Mouse (Mus musculus): ENCODE data around the gene Tead2.
"Not testable (repeated sequence)": the region's sequence is repeated elsewhere in the genome, so short reads cannot be mapped to it uniquely, and the experiment has no call there.

Tead2 gene

DNA sequence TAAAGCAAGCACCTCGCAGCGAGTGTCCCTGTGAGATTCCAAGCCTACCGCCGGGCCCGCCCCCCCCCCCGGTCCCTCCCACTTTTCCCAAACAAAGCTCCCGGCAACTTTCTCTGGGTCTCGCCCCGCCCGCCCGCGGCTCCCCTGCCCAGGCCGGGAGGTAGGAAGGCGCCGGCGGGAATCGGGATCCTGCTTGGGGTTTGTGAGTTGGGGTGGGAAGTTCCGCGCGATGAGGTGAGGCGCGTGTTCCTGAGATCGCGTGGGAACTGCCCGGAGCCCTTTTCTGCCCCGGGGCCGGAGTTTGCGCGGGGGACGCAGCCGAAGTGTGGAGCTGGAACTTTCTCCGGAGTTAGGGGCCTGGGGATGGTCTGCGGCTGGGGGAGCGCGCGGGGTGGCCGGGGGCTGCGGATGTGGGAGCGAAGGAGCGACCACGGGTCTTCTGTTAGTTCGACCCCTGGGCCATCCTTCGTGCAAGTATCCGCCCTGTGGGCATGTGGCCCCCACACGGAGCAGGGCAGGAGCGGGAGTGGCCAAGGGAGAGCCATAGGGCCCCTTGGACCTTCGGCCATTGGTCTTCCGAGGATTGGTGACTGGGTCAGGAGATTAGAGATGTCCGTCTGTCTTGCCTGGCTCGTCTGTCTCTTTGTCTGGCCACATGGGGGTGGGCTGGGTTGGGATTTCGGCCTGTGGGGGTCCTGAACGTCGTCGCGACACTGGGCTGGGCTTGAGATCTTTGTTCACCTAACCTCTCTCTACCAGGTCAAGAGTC is at the start of gene Tead2:
Gene Tead2, plus strand, starts transcription at position 81 of the 769 bp plus-strand sequence.
- peak; percentile 28 for DNase-seq (ENCODE audit: low spot score)

- no peak for DNase-seq (ENCODE audit: low spot score)
These were observed 48.6 kb upstream of the Tead2 start for GRCm38 (mm10) chr7:45166950-45167401.

DNA sequence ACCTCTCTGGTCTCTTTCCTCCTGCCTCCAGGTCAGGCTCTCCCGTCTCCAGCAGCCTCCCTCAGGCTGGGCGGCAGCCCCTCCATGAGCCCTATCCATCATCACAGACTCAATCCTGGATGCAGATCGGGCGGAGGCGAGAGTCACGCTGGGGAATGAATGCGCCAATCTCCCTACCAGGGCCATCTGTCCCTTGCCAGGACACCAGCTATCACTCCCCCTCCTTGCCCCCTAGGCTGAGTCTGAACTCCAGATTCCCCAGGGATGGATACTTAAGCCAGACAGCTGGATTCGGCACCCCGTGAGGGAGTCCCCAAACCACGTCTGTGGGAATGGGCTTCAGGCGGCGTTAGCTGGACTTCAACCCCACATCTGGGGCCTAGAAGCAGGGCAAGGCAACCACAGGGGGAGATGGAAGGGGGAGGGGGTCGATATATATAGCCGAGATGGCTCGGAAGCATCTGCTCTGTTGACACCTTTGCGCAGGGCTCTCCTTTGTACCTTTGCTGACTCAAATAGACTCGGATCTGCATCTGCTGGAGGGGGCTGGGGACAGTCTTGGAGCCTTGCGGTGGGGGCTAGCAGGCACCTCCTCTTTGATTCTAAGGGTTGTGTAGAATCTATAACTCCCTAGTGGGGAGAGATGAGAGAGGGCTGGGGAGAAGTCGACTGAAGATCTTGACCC is 47.6 kb upstream of the Tead2 start:
- no peak for DNase-seq (ENCODE audit: low spot score)

DNA sequence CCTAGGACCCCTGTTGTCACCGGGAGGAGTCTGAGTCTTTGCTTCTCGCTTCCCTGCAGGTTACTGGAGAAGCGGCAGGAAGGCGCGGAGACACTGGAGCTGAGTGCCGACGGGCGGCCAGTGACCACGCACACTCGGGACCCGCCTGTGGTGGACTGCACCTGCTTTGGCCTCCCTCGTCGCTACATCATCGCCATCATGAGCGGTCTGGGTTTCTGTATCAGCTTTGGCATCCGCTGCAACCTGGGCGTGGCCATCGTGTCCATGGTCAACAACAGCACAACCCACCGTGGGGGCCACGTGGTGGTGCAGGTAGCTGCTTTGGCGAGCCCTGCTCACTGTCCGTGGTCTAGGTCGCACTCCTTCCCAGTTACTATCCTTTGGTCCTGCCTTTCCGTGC is 46.9 kb upstream of the Tead2 start:
- DNase-seq (ENCODE audit: low spot score) = no peak

GRCm38 (mm10) chr7:45169495-45169894 is 46.1 kb upstream of the Tead2 start:
- DNase-seq (ENCODE audit: low spot score) = no peak

GRCm38 (mm10) chr7:45172974-45173373 is 42.6 kb upstream of the Tead2 start:
- no peak for DNase-seq (ENCODE audit: low spot score)

DNA sequence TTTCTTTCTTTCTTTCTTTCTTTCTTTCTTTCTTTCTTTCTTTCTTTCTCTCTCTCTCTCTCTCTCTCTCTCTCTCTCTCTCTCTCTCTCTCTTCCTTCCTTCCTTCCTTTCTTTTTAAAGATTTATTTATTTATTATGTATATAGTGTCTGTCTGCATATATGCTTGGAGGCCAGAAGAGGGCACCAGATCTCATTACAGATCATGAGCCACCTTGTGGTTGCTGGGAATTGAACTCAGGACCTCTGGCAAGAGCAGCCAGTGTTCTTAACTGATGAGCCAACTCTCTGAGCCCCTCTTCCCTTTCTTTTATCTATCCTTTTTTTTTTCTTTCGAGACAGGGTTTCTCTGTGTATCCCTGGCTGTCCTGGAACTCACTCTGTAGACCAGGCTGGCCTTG is 41.8 kb upstream of the Tead2 start:
- not testable (repeated sequence) for DNase-seq (ENCODE audit: low spot score)

DNA sequence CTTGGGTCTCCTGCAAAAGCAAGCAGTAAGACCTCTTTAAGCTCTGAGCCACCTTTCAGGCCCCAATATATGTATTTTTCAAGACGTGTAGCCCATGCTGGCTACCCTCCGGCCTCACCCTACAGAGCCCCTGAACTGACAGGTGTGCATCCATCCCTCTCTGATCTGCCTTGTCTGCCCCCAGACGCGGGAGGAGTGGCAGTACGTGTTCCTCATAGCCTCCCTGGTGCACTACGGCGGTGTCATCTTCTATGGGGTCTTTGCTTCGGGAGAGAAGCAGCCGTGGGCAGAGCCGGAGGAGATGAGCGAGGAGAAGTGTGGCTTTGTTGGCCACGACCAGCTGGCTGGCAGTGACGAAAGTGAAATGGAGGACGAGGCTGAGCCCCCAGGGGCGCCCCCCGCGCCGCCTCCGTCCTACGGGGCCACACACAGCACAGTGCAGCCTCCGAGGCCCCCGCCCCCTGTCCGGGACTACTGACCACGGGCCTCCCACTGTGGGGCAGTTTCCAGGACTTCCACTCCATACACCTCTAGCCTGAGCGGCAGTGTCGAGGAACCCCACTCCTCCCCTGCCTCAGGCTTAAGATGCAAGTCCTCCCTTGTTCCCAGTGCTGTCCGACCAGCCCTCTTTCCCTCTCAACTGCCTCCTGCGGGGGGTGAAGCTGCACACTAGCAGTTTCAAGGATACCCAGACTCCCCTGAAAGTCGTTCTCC is 40.8 kb upstream of the Tead2 start:
- no peak for DNase-seq (ENCODE audit: low spot score)

DNA sequence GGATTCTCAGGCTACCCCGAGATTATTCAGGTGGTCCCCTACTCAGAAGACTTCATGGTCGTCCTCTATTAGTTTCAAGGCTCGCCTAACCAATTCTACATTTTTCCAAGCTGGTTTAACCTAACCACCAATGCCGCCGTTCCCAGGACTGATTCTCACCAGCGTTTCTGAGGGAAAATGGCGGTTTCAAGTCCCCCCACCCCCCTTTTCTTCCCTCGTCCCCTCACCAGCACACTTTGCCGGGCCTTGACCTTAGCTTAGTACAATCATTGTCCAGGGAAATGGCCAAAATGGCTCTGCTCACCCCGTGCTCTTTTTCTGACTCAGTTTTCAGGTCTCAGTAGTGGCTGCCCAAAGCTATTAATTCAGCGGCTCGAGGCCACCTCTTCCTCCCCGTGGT is 40.2 kb upstream of the Tead2 start:
- DNase-seq (ENCODE audit: low spot score) = no peak

DNA sequence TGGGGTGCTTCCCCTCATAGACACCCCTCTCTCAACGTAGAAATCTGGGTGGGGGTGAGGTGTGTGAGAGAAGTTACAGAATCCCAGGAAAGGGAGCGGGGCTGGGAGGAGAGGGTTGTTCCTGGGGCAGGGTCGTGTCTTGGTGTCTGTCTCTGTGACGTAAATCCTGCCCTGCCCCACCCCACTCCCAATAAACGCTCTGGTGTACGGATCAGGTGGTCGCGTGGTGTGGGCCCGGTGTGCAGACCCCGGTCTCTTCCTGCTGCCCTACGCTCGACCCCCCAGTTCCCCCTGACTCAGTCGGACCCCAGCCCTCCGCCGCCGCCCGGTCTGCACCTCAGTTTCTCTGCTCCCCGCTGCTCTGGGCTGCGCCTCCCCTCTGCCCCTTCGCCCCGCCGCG is 39.6 kb upstream of the Tead2 start:
- no peak for DNase-seq (ENCODE audit: low spot score)

- no peak for DNase-seq (ENCODE audit: low spot score)
These were observed 39.2 kb upstream of the Tead2 start for GRCm38 (mm10) chr7:45176356-45176755.

GRCm38 (mm10) chr7:45178550-45178949 is 37.0 kb upstream of the Tead2 start:
- no peak for DNase-seq (ENCODE audit: low spot score)

DNA sequence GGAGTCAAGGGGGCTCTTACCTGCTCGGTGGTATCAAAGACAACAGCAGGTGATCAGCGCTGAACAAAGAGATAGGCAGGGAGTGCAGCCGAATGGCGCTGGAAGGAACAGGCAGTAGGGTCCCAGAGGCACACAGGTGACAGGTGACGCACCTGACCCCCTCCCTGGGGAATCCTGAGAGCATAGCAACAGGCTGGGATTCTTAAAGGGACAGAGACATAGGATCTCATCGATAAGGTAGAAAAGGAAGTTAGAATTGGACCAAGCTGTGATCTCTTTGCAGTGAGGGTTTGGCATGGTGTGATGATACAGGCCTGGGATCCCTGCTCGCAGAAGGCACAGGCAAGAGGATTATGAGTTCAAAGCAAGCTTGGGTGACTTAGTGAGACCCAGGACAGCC is 36.1 kb upstream of the Tead2 start, which contains the start of gene Gfy:
Gene Gfy, minus strand, starts transcription at position 101 of the 400 bp plus-strand sequence.
- no peak for DNase-seq (ENCODE audit: low spot score)

GRCm38 (mm10) chr7:45180896-45181477 is 34.6 kb upstream of the Tead2 start, which contains the start of gene Pth2:
Pth2 (plus strand) TSS chr7:45180995.
- no peak for DNase-seq (ENCODE audit: low spot score)

- DNase-seq (ENCODE audit: low spot score) = no peak
These were observed 34.0 kb upstream of the Tead2 start for GRCm38 (mm10) chr7:45181540-45181939.

GRCm38 (mm10) chr7:45182199-45182601 is 33.4 kb upstream of the Tead2 start:
- DNase-seq (ENCODE audit: low spot score) = peak; percentile 72

DNA sequence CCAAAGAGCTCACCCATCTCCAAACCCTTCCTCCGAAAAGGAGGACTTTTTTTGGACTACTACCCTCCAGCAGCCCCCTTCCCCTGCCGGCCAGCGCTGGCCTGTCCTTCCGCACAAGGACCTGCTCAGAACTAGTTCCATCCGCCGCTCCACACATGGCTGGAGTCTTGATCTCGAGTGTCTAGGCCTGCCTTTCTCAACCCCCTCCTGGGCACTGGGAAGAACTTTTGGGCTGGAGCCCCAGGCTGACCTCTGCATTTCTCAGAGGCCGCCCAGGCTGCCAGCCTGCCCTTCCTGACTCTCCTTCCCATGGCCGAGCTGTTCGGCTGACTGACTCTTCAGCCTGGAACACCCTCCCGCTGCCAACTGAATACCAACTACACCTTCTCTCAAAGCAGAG is 32.9 kb upstream of the Tead2 start:
- no peak for DNase-seq (ENCODE audit: low spot score)

DNA sequence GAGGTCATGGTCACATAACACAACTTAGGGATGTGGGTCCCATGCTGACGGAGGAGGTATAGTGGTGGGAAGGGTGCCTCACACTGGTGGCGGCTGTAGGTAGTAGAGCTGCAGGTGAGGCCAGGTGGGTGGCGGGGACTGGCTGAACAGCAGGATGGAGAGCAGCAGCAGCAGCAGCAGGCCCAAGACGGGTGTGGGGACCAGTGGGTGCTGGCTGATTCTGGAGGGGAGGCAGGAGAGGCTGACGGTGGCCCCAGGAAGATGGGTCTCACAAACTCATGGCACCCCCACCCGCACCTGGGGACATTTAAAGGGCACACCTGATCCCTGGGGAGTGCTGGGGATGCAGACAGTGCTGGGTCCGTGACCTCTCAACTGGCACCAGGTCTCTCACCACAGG is 31.9 kb upstream of the Tead2 start:
- no peak for DNase-seq (ENCODE audit: low spot score)

GRCm38 (mm10) chr7:45185921-45186320 is 29.6 kb upstream of the Tead2 start:
- DNase-seq (ENCODE audit: low spot score) = no peak

- DNase-seq (ENCODE audit: low spot score) = no peak
These were observed 26.0 kb upstream of the Tead2 start for GRCm38 (mm10) chr7:45189600-45189999.

DNA sequence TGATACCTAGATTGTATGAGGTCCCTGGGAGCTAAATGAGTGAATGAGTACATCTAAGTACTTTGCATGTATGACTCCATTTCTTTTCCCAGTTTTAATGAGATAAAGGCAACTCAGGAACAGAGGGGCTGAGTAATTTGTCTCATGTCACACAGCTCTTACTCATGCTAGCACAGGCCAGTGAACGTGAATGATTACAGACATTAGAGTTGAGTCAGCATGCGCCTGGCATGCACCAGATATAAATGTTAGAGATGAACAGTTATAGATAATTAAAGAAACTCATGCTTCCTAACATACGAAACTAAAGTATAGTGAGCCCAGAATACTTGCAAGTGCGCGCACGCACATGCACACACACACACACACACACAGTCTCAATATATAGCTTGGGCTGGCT is 25.4 kb upstream of the Tead2 start:
- DNase-seq (ENCODE audit: low spot score) = no peak

GRCm38 (mm10) chr7:45191161-45191560 is 24.4 kb upstream of the Tead2 start:
- DNase-seq (ENCODE audit: low spot score) = no peak
